Mouse (Mus musculus) kidney, embryonic 16.5 days (tissue): ENCODE results near the gene Dusp9. TPM values are rescaled to one million over a fixed set of nuclear protein-coding genes. Genes with fewer than 3 reads are reported as not detected.
A peak's percentile ranks its signal among the peaks of the same experiment; 100 is the strongest.

Experiments used
- ATAC-seq: fragments of 200-750 bp; cut with Nextera tagmentation; 2 replicates; pipeline ENCODE4 v1.8.0; 2017; ENCODE audit warnings: moderate TSS enrichment; ENCODE audit not compliant: low FRiP score, low TSS enrichment
- H3K27ac ChIP-seq: fragments of 300-500 bp; sonication (generic); 2 replicates; pipeline ENCODE4 v1.5.1; 2014; ENCODE audit warnings: low read length
- H3K27me3 ChIP-seq: fragments of 300-500 bp; sonication (generic); 2 replicates; pipeline ENCODE4 v1.6.1; 2014; ENCODE audit warnings: low read length, control low read depth, mixed read lengths; ENCODE audit not compliant: insufficient read depth
- H3K36me3 ChIP-seq: fragments of 300-500 bp; sonication (generic); 2 replicates; pipeline ENCODE4 v1.6.1; 2014; ENCODE audit warnings: low read length, control low read depth, mixed read lengths; ENCODE audit not compliant: insufficient read depth
- H3K4me1 ChIP-seq: fragments of 300-500 bp; sonication (generic); 2 replicates; pipeline ENCODE4 v1.6.1; 2014; ENCODE audit warnings: low read length, control low read depth, mixed read lengths; ENCODE audit not compliant: insufficient read depth
- H3K4me2 ChIP-seq: fragments of 300-500 bp; sonication (generic); replicated peaks from 2 replicates; pipeline ENCODE4 v1.6.1; 2014; ENCODE audit warnings: low read depth, low read length
- H3K4me3 ChIP-seq: fragments of 300-500 bp; sonication (generic); 2 replicates; pipeline ENCODE4 v1.5.1; 2014; ENCODE audit warnings: mild to moderate bottlenecking, low read length
- H3K9ac ChIP-seq: fragments of 300-500 bp; sonication (generic); replicated peaks from 2 replicates; pipeline ENCODE4 v1.6.1; 2014; ENCODE audit warnings: low read length
- H3K9me3 ChIP-seq: fragments of 300-500 bp; sonication (generic); 2 replicates; pipeline ENCODE4 v1.6.1; 2016; ENCODE audit warnings: low read length, control low read depth
- WGBS: fragments of 180-500 bp; shearing (Covaris S2); extraction: QIAGEN DNeasy Blood & Tissue Kit; methylation state at CpG from one replicate; pipeline ENCODE4 v1.1.7; 2014; 5-methylcytosine and 5-hydroxymethylcytosine counted together
- polyA plus RNA-seq: library from polyadenylated mRNA; unstranded; fragments of >200 nt; fragmentation: Nextera tagmentation; extraction: Ambion mirVana; gene quantifications from 2 replicates; pipeline ENCODE4 v1.2.1, GENCODE M21; 2015

Dusp9 gene
- polyA plus RNA-seq, 1 experiment from 2014 or later: 30.5 TPM

- ATAC-seq: peak; percentile 63
- Histone ChIP-seq H3K4me3 (peak within 1 kb of the TSS; percentile 50), H3K4me2 (peak within 1 kb of the TSS; percentile 79), H3K4me1 (no peaks in the 10 kb centered on the region), H3K9me3 (no peaks in the 10 kb centered on the region), H3K36me3 (no peaks in the 10 kb centered on the region), H3K27ac (no peak within 1 kb of the TSS), H3K9ac (peak within 1 kb of the TSS; percentile 63), H3K27me3 (no peaks in the 10 kb centered on the region; the same call in 1 of the 2 replicates)
- 30% methylated on average over 44 of the region's 57 CpGs for WGBS
Observed at GRCm38 (mm10) chrX:73659575-73660283, 20.5 kb downstream of the Dusp9 start, which contains the start of gene Pnck. Gene Pnck, minus strand, starts transcription at chrX:73660117.

DNA sequence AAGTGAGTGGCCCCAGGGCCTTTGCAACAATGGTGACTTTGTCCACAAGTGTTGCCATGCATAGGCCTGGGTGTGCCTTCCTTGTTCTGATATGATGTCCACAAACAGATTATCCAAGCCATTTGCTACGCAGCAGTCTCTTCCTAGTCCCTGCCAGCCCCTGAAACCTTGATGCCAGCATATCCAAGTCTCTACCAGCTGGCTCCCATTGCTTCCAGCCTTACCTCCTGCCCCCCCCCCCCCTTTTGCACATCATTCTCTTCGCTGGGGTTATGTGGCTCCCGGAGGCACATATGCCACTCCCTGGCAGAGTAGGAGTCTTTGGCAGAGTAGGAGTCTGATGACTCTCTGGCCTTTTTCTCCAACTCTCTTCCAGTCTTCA is 21.1 kb downstream of the Dusp9 start:
- H3K9me3 ChIP-seq: no peaks in the 10 kb centered on the region
- H3K4me1 ChIP-seq: no peaks in the 10 kb centered on the region
- H3K9ac ChIP-seq: peak overlapping the region; percentile 63
- no peaks in the 10 kb centered on the region for H3K27me3 ChIP-seq
- H3K36me3 ChIP-seq: no peaks in the 10 kb centered on the region
- 69% methylated on average over 3 of the region's 3 CpGs for WGBS
- H3K4me3 ChIP-seq: peak overlapping the region; percentile 50
- H3K4me2 ChIP-seq: peak overlapping the region; percentile 79
- no peak for ATAC-seq
- no peak overlapping the region for H3K27ac ChIP-seq

DNA sequence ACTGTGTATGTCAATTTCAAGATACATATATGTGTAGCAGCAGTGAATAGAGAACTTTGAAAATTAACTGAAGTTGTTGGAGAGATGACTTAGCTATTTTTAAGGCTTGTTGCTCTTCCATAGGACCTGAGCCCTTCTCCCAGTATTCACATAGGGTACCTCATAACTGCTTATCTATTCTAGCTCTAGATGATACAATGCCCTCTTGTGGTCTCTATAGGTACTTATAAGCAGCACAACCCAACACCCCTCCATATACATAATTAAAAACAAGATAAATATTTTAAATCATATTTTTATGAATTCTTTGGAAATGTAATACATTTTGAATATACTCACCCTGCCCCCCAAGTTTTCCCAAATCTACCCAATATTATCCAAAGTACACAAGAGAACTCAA is 23.9 kb downstream of the Dusp9 start:
- ATAC-seq: no peak
- no peak overlapping the region for H3K4me3 ChIP-seq
- H3K9me3 ChIP-seq: no peaks in the 10 kb centered on the region
- no peak overlapping the region for H3K4me2 ChIP-seq
- H3K27me3 ChIP-seq: no peaks in the 10 kb centered on the region
- no peak overlapping the region for H3K9ac ChIP-seq
- no peak overlapping the region for H3K27ac ChIP-seq
- no peaks in the 10 kb centered on the region for H3K36me3 ChIP-seq
- H3K4me1 ChIP-seq: no peaks in the 10 kb centered on the region

- Histone ChIP-seq H3K27ac (no peak overlapping the region), H3K4me1 (peaks cover 11% of the 10 kb centered on the region), H3K36me3 (0 out of 2 replicates have a peak, but pooled peaks cover 2% of the 10 kb centered on the region), H3K9ac (no peak overlapping the region), H3K4me3 (no peak overlapping the region), H3K27me3 (no peaks in the 10 kb centered on the region; the same call in 1 of the 2 replicates), H3K9me3 (no peaks in the 10 kb centered on the region), H3K4me2 (peak overlapping the region; percentile 64; the same call in 1 of the 2 replicates)
- no peak; the same call in 1 of the 2 replicates for ATAC-seq
- WGBS: 63% methylated on average over 4 of the region's 4 CpGs
Observed at GRCm38 (mm10) chrX:73672031-73672431, 32.8 kb downstream of the Dusp9 start.

GRCm38 (mm10) chrX:73672879-73673618 is 33.8 kb downstream of the Dusp9 start, which contains the start of gene Slc6a8:
Gene Slc6a8, plus strand, starts transcription at chrX:73673150.
- Histone ChIP-seq H3K27ac (peak within 1 kb of the TSS; percentile 65; the same call in 1 of the 2 replicates), H3K27me3 (no peaks in the 10 kb centered on the region; the same call in 1 of the 2 replicates), H3K4me3 (peak within 1 kb of the TSS; percentile 65), H3K4me2 (peak within 1 kb of the TSS; percentile 64), H3K9ac (peak within 1 kb of the TSS; percentile 80), H3K4me1 (peaks cover 11% of the 10 kb centered on the region), H3K9me3 (no peaks in the 10 kb centered on the region), H3K36me3 (0 out of 2 replicates have a peak, but pooled peaks cover 2% of the 10 kb centered on the region)
- WGBS: 22% methylated on average over 44 of the region's 72 CpGs
- ATAC-seq: peak; percentile 75

DNA sequence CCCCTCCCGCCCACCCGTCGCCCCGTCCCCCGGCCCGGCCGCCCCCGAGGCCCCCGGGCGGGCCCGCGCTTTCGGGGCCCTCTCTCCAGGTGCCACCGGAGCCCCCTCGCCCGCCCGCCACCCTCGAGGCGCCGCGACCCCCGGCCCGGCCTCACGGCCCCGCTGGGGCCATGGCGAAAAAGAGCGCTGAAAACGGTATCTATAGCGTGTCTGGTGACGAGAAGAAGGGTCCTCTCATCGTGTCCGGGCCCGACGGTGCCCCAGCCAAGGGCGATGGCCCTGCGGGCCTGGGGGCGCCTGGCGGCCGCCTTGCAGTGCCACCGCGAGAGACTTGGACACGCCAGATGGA is 34.4 kb downstream of the Dusp9 start:
- Histone ChIP-seq H3K9me3 (no peaks in the 10 kb centered on the region), H3K4me1 (peaks cover 11% of the 10 kb centered on the region), H3K9ac (peak overlapping the region; percentile 80), H3K27ac (peak overlapping the region; percentile 24; the same call in 1 of the 2 replicates), H3K36me3 (0 out of 2 replicates have a peak, but pooled peaks cover 5% of the 10 kb centered on the region), H3K4me2 (peak overlapping the region; percentile 64), H3K27me3 (no peaks in the 10 kb centered on the region; the same call in 1 of the 2 replicates), H3K4me3 (peak overlapping the region; percentile 65)
- 14% methylated on average over 16 of the region's 42 CpGs for WGBS
- peak; percentile 13 for ATAC-seq

- H3K27ac ChIP-seq: peak overlapping the region; percentile 58; the same call in 1 of the 2 replicates
Observed at GRCm38 (mm10) chrX:73673968-73674661, 34.9 kb downstream of the Dusp9 start.

DNA sequence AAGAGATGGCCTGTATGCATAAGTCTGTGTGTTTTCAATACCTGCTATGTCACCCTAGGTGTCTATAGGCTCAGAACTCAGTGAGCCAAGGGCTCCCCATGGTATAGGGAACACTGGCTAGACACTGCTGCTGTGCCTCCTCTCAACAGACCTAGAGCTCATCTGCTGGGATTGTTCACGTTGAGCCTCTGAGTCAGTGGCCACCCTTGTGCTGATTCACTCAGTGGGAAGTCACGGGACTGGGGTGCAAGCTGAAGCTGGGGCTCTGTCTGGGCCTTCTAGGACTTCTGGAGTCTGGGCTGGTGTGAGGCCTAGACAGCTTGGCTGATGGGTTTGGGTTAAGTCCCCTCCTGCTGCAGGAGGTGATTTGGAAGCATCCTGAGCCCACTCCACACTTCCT is 36.0 kb downstream of the Dusp9 start:
- Histone ChIP-seq H3K27ac (no peak overlapping the region; the same call in 1 of the 2 replicates), H3K9ac (peak overlapping the region; percentile 80; the same call in 1 of the 2 replicates), H3K4me3 (peak overlapping the region; percentile 65), H3K36me3 (0 out of 2 replicates have a peak, but pooled peaks cover 14% of the 10 kb centered on the region), H3K9me3 (no peaks in the 10 kb centered on the region), H3K27me3 (no peaks in the 10 kb centered on the region; the same call in 1 of the 2 replicates), H3K4me1 (peaks cover 11% of the 10 kb centered on the region), H3K4me2 (peak overlapping the region; percentile 64)
- ATAC-seq: no peak
- 74% methylated on average over 2 of the region's 2 CpGs for WGBS

More at GRCm38 (mm10) chrX:73673968-73674661, 34.9 kb downstream of the Dusp9 start:
- peak overlapping the region; percentile 64 for H3K4me2 ChIP-seq
- no peaks in the 10 kb centered on the region; the same call in 1 of the 2 replicates for H3K27me3 ChIP-seq
- peak overlapping the region; percentile 80 for H3K9ac ChIP-seq
- 0 out of 2 replicates have a peak, but pooled peaks cover 9% of the 10 kb centered on the region for H3K36me3 ChIP-seq
- H3K4me3 ChIP-seq: peak overlapping the region; percentile 65
- WGBS: 22% methylated on average over 20 of the region's 20 CpGs
- peaks cover 11% of the 10 kb centered on the region for H3K4me1 ChIP-seq
- H3K9me3 ChIP-seq: no peaks in the 10 kb centered on the region
- ATAC-seq: peak; percentile 70

DNA sequence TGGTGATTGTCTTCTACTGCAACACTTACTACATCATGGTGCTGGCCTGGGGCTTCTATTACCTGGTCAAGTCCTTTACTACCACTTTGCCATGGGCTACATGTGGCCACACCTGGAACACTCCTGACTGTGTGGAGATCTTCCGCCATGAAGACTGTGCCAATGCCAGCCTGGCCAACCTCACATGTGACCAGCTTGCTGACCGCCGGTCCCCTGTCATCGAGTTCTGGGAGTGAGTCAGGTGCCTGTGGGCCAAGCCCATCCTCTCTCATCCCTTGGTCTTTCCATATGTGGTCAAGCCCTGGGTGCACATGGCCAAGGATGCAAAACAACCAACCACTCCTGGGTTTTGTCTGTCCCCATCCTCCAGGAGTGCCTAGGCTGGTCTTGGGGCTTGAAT is 37.4 kb downstream of the Dusp9 start:
- no peaks in the 10 kb centered on the region for H3K9me3 ChIP-seq
- WGBS: 95% methylated on average over 4 of the region's 4 CpGs
- ATAC-seq: no peak
- no peak overlapping the region for H3K4me3 ChIP-seq
- no peaks in the 10 kb centered on the region for H3K27me3 ChIP-seq
- H3K4me1 ChIP-seq: peaks cover 11% of the 10 kb centered on the region
- no peak overlapping the region for H3K27ac ChIP-seq
- no peak overlapping the region for H3K9ac ChIP-seq
- no peak overlapping the region for H3K4me2 ChIP-seq
- H3K36me3 ChIP-seq: 0 out of 2 replicates have a peak, but pooled peaks cover 14% of the 10 kb centered on the region
